Mouse (Mus musculus): ENCODE data around the gene Pofut1. TPM values are rescaled to one million over a fixed set of nuclear protein-coding genes. Genes with fewer than 3 reads are reported as not detected.
A peak's percentile ranks its signal among the peaks of the same experiment; 100 is the strongest.

The Pofut1 gene
- polyA plus RNA-seq, 1 experiment from 2014 or later: 10.8 TPM

DNA sequence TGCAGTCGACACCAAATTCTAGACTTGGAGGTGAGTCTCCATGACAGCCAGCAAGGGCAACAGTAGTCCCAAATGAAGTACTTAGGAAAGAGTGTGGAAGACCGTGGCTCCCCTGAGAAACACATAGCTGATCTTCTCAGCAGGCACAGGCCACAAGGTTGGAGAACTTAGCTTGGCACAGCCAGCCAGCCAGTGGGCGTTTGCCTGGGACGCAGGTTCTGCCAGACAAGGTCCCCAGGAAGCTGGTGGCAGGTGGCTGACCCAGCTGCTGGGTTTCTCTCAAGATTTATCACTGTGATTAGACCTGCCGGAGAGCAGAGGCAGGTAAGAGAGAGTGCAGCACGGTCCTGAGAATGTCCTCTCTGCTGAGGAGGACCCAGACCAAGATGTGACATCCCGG is 67.3 kb downstream of the Pofut1 start:
- Histone ChIP-seq H3K36me3 (ENCODE audit: control insufficient read depth, insufficient read depth, low read length) (no peaks in the 10 kb centered on the region), H3K4me2 (ENCODE audit: low read depth, low read length) (no peak overlapping the region), H3K4me1 (ENCODE audit: control insufficient read depth, insufficient read depth, low read length) (no peaks in the 10 kb centered on the region), H3K9me3 (ENCODE audit: control insufficient read depth, low read length) (no peaks in the 10 kb centered on the region), H3K9ac (ENCODE audit: low read depth, low read length) (no peak overlapping the region), H3K27ac (replicated peaks; ENCODE audit: low read depth, low read length) (no peak overlapping the region), H3K27me3 (replicated peaks; ENCODE audit: control insufficient read depth, insufficient read depth, low read length) (no peaks in the 10 kb centered on the region), H3K4me3 (ENCODE audit: low read depth, low read length) (no peak overlapping the region)
- WGBS: 84% methylated on average over 7 of the region's 7 CpGs
- ATAC-seq (ENCODE audit: low read depth) (no peak), DNase-seq (ENCODE audit: low spot score) (no peak)

DNA sequence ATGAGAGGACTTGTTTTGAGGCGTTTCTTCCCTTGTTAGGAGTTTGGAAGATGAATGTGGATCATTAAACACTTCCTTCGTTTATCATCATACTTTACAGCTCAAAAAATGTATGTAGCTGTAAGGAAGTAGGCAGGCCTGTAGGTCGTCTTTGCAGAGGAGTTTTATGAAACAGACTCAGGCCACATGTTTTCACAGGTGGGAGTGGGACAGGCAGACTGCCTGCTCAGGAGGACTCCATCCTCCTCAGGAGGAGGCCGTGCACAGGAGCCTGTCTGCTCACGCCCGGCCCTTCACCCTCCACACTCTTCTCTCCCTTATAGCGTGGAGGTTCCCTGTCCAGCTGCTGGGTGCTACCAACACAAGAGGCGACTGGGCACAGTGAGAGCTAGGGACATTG is 67.8 kb downstream of the Pofut1 start:
- Histone ChIP-seq H3K9me3 (ENCODE audit: control insufficient read depth, low read length) (no peaks in the 10 kb centered on the region), H3K27ac (replicated peaks; ENCODE audit: low read depth, low read length) (no peak overlapping the region), H3K4me1 (ENCODE audit: control insufficient read depth, insufficient read depth, low read length) (no peaks in the 10 kb centered on the region), H3K4me3 (ENCODE audit: low read depth, low read length) (no peak overlapping the region), H3K36me3 (ENCODE audit: control insufficient read depth, insufficient read depth, low read length) (no peaks in the 10 kb centered on the region), H3K9ac (ENCODE audit: low read depth, low read length) (no peak overlapping the region), H3K27me3 (replicated peaks; ENCODE audit: control insufficient read depth, insufficient read depth, low read length) (no peaks in the 10 kb centered on the region), H3K4me2 (ENCODE audit: low read depth, low read length) (no peak overlapping the region)
- WGBS: 61% methylated on average over 8 of the region's 8 CpGs
- DNase-seq (ENCODE audit: low spot score) (no peak), ATAC-seq (ENCODE audit: low read depth) (no peak)

DNA sequence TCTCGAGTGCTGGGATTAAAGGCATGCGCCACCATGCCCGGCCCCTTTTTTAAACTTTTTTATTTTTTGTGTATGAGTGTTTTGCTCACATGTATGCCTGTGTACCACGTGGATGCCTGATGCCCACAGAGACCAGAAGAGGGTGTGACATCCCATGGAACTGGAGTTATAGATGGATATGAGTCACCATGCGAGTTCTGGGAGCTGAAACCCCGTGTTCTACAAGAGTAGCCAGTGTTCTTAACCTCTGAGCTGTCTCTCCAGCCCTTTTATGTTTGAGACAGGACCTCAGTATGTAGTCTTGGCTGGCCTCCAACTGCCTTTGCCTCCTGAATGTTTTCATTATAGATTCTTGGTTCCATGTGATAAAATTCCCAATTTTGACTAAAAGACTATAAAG is 68.9 kb downstream of the Pofut1 start:
- Histone ChIP-seq H3K4me2 (ENCODE audit: low read depth, low read length) (no peak overlapping the region), H3K27me3 (replicated peaks; ENCODE audit: control insufficient read depth, insufficient read depth, low read length) (no peaks in the 10 kb centered on the region), H3K4me3 (ENCODE audit: low read depth, low read length) (no peak overlapping the region), H3K9ac (ENCODE audit: low read depth, low read length) (no peak overlapping the region), H3K9me3 (ENCODE audit: control insufficient read depth, low read length) (no peaks in the 10 kb centered on the region), H3K36me3 (ENCODE audit: control insufficient read depth, insufficient read depth, low read length) (no peaks in the 10 kb centered on the region), H3K27ac (replicated peaks; ENCODE audit: low read depth, low read length) (no peak overlapping the region), H3K4me1 (ENCODE audit: control insufficient read depth, insufficient read depth, low read length) (no peaks in the 10 kb centered on the region)
- DNase-seq (ENCODE audit: low spot score) (peak; percentile 45), ATAC-seq (ENCODE audit: low read depth) (no peak)
- WGBS: 80% methylated on average over 6 of the region's 6 CpGs

DNA sequence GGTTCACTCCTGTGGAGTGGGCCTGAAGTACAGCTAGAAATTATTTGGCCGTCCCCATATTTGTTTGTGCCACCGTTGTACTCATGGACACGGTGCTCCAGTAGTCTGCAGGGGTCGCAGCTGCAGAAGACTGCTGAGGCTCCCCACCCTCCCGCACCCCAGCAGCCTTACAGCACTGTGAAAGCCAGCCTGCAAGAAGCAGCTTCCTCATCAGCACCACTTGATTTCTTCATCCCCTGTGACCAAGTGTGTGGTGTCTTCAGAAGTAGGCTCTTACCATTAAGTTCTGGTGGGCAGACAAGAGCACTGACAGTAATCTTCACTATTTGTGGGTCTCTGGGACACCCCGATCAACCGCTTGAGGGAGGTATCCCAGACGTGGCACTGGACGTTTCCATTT is 71.6 kb downstream of the Pofut1 start:
- Histone ChIP-seq H3K9ac (ENCODE audit: low read depth, low read length) (no peak overlapping the region), H3K27me3 (replicated peaks; ENCODE audit: control insufficient read depth, insufficient read depth, low read length) (no peaks in the 10 kb centered on the region), H3K27ac (replicated peaks; ENCODE audit: low read depth, low read length) (no peak overlapping the region), H3K9me3 (ENCODE audit: control insufficient read depth, low read length) (no peaks in the 10 kb centered on the region), H3K4me1 (ENCODE audit: control insufficient read depth, insufficient read depth, low read length) (no peaks in the 10 kb centered on the region), H3K4me2 (ENCODE audit: low read depth, low read length) (no peak overlapping the region), H3K36me3 (ENCODE audit: control insufficient read depth, insufficient read depth, low read length) (peaks cover 19% of the 10 kb centered on the region), H3K4me3 (ENCODE audit: low read depth, low read length) (no peak overlapping the region)
- DNase-seq (ENCODE audit: low spot score) (no peak), ATAC-seq (ENCODE audit: low read depth) (no peak)
- WGBS: 82% methylated on average over 9 of the region's 9 CpGs

DNA sequence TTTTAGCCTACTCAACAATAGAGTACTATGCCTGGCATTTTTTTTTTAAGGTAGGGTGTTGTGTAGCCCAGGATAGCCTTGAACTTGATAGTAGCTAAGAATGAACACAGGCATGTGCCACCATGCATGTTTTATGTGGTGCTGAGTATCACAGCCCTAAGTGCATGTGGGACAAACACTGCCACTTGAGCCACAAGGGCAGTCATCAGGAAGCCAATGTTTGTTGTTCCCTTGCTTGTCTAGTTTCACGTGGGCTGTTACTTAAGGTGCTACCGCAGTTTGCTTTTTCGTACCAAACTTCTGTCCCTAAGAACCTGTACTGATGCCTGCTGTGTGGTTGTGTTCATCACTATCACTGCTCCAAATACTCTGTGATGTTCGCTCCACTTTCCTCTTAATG is 77.1 kb downstream of the Pofut1 start:
- DNase-seq (ENCODE audit: low spot score): no peak
- Histone ChIP-seq H3K36me3 (ENCODE audit: control insufficient read depth, insufficient read depth, low read length) (peaks cover 53% of the 10 kb centered on the region), H3K9me3 (ENCODE audit: control insufficient read depth, low read length) (no peaks in the 10 kb centered on the region), H3K4me3 (ENCODE audit: low read depth, low read length) (no peak overlapping the region), H3K4me2 (ENCODE audit: low read depth, low read length) (no peak overlapping the region), H3K27me3 (replicated peaks; ENCODE audit: control insufficient read depth, insufficient read depth, low read length) (no peaks in the 10 kb centered on the region), H3K4me1 (ENCODE audit: control insufficient read depth, insufficient read depth, low read length) (no peaks in the 10 kb centered on the region), H3K9ac (ENCODE audit: low read depth, low read length) (no peak overlapping the region), H3K27ac (replicated peaks; ENCODE audit: low read depth, low read length) (no peak overlapping the region)
- 92% methylated on average over 4 of the region's 4 CpGs for WGBS
- ATAC-seq (ENCODE audit: low read depth): no peak

DNA sequence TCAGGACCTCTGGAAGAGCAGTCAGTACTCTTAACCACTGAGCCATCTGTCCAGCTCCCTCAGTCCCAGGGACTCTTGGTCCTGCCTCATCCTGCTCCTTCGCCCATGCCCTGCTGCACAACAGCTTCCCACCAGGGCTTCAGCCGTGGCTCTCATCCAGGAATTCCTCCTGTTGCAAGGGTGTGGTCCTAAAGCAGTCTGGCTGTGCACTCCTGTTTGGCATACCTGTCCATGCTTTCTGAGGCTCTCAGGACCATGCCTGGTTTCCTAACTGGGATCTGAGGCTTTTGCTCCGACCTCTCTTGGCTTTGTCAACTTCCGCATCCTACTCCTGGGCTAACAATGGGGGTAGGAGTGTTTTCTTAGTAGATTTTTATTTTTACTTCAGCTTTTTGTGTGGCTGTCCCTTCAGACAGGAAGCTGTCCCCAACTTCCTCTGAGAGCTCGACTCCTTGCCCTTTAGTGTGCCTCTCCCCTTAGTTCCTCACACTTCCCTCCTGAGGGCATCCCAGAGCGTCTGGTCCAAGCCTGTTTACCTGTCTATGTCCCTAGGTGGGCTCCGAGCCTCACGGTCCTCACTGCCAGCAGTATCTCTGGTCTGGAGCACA is 77.8 kb downstream of the Pofut1 start:
- no peak overlapping the region for H3K4me3 ChIP-seq (ENCODE audit: low read depth, low read length)
- peaks cover 60% of the 10 kb centered on the region for H3K36me3 ChIP-seq (ENCODE audit: control insufficient read depth, insufficient read depth, low read length)
- H3K27ac ChIP-seq (replicated peaks; ENCODE audit: low read depth, low read length): no peak overlapping the region
- ATAC-seq (ENCODE audit: low read depth): no peak
- no peak overlapping the region for H3K9ac ChIP-seq (ENCODE audit: low read depth, low read length)
- H3K9me3 ChIP-seq (ENCODE audit: control insufficient read depth, low read length): no peaks in the 10 kb centered on the region
- no peaks in the 10 kb centered on the region for H3K4me1 ChIP-seq (ENCODE audit: control insufficient read depth, insufficient read depth, low read length)
- H3K27me3 ChIP-seq (replicated peaks; ENCODE audit: control insufficient read depth, insufficient read depth, low read length): no peaks in the 10 kb centered on the region
- DNase-seq (ENCODE audit: low spot score): no peak
- H3K4me2 ChIP-seq (ENCODE audit: low read depth, low read length): no peak overlapping the region
- WGBS: 75% methylated on average over 8 of the region's 8 CpGs

Other genes with a start within 250 kb of the Pofut1 start
- gene Pdrg1, start 226.1 kb upstream of the Pofut1 start, polyA plus RNA-seq (2014; fragmentation: Nextera tagmentation; extraction: Ambion mirVana): 88.8 and 91.4 TPM in 2 replicates
- gene Xkr7, start 209.7 kb upstream of the Pofut1 start, polyA plus RNA-seq (2014; fragmentation: Nextera tagmentation; extraction: Ambion mirVana): 0.06 and 0.07 TPM in 2 replicates
- gene Ccm2l, start 175.6 kb upstream of the Pofut1 start, polyA plus RNA-seq (2014; fragmentation: Nextera tagmentation; extraction: Ambion mirVana): 2.7 and 2.9 TPM in 2 replicates
- 11.6 and 12.1 TPM in 2 replicates for gene Hck, start 133.1 kb upstream of the Pofut1 start, polyA plus RNA-seq (2014; fragmentation: Nextera tagmentation; extraction: Ambion mirVana)
- 97.9 and 100.0 TPM in 2 replicates for gene Tm9sf4, start 80.2 kb upstream of the Pofut1 start, polyA plus RNA-seq (2014; fragmentation: Nextera tagmentation; extraction: Ambion mirVana)
- 12.0 and 14.7 TPM in 2 replicates for gene Tspyl3, start 16.1 kb upstream of the Pofut1 start, polyA plus RNA-seq (2014; fragmentation: Nextera tagmentation; extraction: Ambion mirVana)
- 19.1 and 21.4 TPM in 2 replicates for gene Plagl2, start 107 bp upstream of the Pofut1 start, polyA plus RNA-seq (2014; fragmentation: Nextera tagmentation; extraction: Ambion mirVana)
- gene Kif3b, start 49.9 kb downstream of the Pofut1 start, polyA plus RNA-seq (2014; fragmentation: Nextera tagmentation; extraction: Ambion mirVana): 7.1 and 7.6 TPM in 2 replicates
- gene Asxl1, start 104.3 kb downstream of the Pofut1 start, polyA plus RNA-seq (2014; fragmentation: Nextera tagmentation; extraction: Ambion mirVana): 14.3 and 16.3 TPM in 2 replicates

Measured in embryonic facial prominence, embryonic 14.5 days (tissue).